Mouse (Mus musculus) heart, postnatal 0 days (tissue): ENCODE measurements at regions not wholly inside any gene's neighbourhood (a gene's known extent, or its start where the extent isn't known, plus 50 kb on each side); places are given as distances from the start of the nearest gene placed in this dataset.

Source experiments
- CTCF ChIP-seq: IDR thresholded peaks from 2 replicates; pipeline ENCODE4 v1.5.1; 2016; ENCODE audit warnings: antibody characterized with exemption, control low read depth, low read depth
- EP300 ChIP-seq: IDR thresholded peaks from 2 replicates; pipeline ENCODE4 v1.6.1; 2016; ENCODE audit warnings: antibody characterized with exemption, low read depth

DNA sequence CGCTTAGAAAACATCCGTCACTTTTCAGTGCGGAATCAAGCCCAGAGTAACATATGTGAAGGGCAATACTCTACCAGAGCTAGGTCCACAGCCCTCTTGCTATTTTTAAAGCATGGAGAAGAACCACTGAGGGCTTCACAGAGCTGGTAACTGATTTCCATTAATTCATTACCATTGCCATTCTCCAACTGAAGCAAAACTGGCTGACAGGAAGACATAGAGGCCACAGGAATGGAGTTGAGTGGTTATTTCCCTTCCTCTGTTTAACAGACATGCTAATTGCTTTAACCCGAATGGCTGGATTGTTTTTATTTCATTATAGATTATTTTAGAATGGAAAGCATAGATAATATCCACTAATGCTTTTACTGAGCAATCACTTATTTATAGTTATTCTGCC, 120.4 kb upstream of the Rxylt1 start:
- TF ChIP-seq EP300, result no peak
- TF ChIP-seq CTCF, result no peak
